Mouse (Mus musculus): ENCODE data around the gene Bbs2.

GRCm38 (mm10) chr8:94136192-94136591, 37.5 kb upstream of the Bbs2 start:
- TF ChIP-seq CTCF (IDR thresholded peaks at IDR 0.05; ENCODE audit: control insufficient read depth, insufficient read depth, low read length) (no peak), POLR2A (IDR thresholded peaks at IDR 0.05; ENCODE audit: borderline replicate concordance, control insufficient read depth, low read depth, low read length) (no peak)
